Mouse (Mus musculus) thymus, postnatal 25 days (tissue): ENCODE measurements around the gene R3hdm4.

ENCODE experiments used
- DNase-seq: peaks from one replicate; pipeline ENCODE4 v3.0.0; 2022

The R3hdm4 gene

DNA sequence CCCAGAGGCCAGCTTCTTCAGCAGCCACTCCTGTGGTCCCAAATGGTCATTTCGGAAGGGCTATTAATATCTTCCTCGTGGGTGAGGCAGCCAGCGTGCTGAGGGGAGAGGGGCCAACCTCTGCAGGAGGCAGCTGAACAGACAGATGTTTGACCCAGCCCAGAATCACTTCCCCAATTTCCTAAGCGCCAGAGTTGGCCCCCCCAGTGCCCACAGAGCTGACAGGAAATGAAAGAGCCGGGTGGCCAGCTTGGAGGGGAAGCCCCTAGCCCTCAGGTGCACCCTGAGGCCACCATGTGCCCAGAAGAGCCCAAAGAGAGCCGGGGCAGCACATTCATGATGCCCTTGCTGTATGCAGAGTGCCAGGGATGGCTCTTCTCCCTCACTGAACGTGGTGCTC, 19.7 kb upstream of the R3hdm4 start:
- DNase-seq: no peak

DNA sequence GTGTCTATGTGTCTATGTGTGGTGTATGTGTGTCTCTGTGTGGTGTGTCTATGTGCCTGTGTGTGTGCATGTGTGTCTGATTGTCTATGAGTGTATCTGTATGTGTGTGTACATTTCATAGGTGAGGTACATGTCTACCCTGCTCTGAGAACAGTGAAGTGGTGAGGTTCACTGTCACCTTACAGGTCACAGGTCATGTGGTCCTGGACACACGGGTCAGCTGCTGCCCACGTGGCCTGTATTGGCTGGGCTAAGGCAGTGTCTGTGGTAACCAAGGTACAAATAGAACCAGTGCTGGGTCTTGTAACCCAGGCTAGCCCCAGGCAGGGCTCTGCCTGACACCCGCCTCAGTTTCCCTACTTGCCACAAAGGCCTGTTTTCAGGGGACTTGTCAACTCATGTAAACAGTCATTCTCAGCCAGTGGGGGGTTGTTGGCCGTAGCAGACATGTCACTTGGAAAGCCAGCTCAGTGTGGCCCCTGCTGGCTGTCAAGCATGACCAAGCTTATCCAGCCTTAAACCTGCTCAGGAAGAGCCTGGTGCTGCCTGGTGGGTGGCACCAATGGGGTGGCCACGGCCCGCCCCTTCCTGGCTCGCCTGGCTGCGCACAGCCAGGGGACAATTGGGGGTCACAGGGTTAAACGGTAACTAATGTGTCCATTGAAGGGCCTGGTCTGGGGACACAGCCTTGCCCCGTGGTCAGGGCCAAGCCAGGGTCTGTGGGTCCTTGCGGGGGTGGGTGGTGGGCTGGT, 16.9 kb upstream of the R3hdm4 start:
- no peak for DNase-seq

DNA sequence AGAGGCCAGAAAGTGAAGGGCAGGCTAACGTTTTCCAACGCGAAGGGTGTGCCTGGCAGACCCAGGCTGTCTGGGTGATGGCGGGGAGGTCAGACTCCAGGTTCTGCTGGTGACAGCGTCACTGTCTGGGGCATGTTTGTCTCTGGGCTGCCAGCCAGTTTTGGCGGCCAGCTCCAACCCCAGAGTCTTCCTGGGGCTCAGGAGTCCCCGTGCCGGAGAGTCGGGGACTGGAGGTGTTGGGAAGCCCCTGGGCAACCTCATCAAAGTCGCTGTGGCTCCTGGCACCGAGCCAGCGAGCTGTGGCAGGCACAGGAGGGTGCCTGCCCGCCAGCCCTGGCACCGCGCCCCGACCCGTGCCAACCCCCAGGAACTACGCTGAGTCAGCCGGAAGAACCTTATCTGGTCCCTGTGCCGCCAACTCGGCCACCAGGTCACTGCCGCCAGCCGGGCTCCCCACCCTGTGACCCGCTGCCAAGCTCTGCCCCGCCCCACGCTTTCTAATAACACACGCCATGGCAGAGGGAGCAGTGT, 16.0 kb upstream of the R3hdm4 start:
- peak; percentile 66 for DNase-seq

DNA sequence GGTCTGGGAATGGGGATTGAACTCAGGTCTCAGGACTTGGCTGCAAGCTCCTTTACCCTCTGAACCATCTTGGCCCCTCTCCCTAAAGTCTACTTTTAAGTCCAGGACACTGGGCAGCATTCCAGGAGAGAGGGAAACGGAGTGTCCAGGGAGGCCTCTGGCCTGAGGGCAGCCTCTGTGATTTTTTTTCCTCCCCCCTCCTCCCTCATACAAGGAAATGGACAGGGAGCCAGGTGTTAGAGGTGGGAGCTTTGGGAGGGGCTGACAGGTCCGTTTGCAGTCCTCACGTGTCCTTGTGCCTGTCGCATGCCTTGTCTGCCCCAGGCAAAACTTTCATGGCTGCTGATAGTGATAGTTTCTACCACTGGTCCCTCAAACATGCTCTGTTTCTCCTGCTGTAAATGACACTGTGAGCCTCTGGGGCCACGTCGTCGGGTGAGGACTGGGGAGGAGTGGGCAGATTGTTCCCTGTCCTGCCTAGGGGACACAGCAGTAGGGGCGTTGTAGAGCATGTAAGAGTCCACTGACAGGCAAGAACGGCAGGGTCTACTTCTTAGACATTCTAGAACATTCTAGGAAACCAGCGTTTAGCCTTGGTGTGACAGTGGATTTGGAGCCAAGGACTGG, 15.4 kb upstream of the R3hdm4 start:
- DNase-seq: no peak

DNA sequence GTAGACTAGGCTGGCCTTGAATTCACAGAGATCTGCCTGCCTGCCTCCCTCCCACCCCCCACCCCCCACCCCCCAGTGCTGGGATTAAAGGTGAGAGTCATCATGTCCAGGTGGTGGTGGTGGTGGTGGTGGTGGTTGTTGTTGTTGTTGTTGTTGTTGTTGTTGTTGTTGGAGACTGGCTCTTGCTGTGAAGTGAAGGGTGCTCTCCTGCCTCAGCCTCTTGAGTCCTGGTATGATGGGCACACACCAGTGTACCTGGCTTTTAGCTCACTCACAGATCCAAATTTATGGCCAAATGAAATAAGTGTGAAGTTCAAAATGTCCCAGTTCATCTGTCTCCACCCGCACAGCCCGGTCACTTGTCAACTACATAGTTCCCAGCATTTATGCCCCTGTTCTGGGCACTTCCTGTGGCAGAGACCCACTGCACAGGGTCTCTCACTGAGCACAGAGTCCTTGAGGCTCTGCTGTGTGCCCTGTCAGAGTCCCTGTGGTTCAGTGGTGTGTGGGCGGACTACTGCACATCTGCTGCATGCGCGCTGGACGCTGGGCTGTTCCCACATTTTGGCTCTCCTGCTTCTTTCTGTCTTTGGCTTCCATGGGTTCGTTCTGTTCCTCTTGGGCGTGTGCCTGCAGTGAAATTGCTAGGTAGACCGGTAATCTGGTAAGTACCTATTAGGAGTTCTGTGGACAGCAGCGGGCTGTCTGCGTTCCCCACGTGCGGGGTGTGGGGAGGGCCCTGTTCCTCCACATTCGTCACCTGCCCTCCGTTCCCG, 14.0 kb upstream of the R3hdm4 start:
- DNase-seq: no peak

DNA sequence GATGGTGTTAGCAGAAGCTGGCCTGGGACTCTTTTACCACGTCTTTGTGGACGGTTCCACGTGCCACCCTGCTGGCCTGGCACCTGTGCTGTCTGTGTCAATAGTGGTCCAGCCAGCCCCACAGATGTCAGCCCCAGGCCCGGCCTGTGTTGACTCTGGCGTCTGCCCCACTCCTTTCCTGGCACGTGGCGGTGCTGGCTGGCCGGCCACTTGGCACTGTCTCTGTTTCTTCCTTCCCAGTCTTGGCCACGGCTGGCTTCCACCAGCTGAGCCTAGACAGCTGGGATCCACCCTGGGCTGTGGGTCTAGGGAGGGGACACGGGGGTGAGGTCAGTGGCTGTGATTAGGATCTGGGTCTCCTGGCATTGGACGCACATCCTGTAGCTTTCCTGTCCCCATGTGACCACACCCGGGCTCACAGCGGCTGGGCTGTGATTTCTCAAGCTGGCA, 13.3 kb upstream of the R3hdm4 start:
- no peak for DNase-seq

DNA sequence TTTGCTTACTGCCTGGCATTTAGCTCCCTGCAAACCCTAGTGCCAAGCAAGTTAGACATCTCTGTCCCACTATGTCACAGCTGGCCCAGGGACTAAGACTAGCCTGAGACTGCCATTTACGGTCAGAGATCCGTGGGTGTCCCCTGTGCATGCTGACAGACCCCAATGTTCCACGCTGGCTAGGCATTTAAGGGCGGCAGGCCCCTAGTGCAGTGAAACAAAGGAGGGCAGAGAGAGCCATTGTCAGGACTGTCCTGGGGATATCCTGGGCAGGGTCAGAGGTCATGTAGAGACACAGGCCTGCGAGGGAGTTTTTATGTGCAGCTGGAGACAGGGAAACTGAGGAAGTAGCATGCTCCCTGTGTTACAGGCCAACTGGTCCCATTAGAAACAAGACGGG, 12.9 kb upstream of the R3hdm4 start:
- DNase-seq: no peak

DNA sequence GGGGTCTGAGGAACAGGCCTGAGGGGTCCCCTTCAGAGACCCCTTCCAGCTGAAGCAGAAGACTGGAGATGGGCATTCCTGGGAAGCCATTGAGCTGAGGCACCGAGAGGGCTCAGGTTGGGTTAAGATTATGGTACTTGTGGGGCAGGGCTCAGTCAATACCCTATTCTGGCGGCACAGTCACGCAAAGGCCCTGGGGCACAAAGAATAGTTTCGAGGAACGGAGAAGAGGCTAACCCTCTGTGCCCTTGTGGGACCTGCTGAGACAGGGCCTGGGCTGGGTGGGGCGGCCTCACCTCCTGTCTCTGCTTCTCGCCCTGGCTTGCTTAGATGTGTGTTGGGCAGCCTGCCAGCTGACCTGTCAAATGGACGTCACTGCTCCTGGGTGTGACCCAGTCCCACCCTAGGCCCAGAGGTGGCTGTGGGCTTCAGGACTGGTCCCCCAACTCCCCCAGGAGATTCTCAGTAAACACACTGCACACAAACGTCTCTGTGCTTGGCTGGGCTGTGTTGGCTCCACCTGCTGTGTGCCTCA, 12.2 kb upstream of the R3hdm4 start:
- DNase-seq: no peak

DNA sequence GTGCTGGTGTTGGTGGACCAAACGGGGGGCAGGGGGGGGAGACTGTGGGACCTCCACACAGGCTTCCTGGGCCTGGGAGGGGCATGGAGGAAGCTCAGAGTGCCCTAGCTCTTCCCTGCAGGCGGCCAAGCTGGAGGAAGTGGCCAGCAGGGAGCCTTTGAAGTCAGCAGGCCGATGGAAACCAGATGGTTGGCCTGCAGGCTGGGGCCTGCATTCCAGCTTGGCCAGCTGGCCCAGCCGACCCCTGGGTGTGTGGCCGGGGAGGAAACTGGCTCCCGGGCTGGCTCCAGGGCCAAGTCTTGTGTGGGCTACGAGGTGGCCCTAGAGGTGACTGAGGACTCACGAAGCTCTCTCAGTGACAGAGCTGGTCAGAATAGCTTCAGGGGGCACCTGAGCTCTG, 11.7 kb upstream of the R3hdm4 start:
- no peak for DNase-seq

DNA sequence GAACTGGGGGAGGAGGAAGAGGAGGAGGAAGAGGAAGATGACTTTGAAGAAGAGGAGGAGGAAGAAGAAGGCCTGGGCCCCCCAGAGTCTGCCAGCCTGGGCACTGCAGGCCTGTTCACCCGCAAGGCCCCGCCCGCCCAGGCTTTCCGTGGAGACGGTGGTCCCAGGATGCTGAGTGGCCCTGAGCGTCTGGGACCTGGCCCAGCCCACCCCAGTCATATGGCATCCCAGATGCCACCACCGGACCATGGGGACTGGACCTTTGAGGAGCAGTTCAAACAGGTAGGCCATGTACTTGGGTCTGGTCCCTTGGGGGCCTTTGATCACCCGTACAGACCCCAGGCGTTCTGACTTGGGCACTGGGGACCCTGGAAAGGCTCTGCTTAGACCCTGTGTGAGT, 10.8 kb upstream of the R3hdm4 start:
- no peak for DNase-seq

DNA sequence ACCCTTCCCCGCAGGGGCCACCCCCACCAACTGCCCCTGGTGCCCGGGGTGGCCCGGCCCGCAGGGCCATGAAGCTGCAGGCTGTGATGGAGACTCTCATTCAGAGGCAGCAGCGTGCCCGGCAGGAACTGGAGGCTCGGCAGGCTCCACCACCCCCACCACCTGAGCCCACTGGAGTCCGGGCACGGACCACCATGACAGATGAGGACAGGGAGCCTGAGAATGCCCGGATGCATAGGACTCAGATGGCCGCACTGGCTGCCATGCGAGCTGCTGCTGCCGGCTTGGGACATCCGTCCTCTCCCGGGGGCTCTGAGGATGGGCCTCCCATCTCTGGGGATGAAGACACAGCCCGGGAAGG, 9.8 kb upstream of the R3hdm4 start:
- DNase-seq: no peak

DNA sequence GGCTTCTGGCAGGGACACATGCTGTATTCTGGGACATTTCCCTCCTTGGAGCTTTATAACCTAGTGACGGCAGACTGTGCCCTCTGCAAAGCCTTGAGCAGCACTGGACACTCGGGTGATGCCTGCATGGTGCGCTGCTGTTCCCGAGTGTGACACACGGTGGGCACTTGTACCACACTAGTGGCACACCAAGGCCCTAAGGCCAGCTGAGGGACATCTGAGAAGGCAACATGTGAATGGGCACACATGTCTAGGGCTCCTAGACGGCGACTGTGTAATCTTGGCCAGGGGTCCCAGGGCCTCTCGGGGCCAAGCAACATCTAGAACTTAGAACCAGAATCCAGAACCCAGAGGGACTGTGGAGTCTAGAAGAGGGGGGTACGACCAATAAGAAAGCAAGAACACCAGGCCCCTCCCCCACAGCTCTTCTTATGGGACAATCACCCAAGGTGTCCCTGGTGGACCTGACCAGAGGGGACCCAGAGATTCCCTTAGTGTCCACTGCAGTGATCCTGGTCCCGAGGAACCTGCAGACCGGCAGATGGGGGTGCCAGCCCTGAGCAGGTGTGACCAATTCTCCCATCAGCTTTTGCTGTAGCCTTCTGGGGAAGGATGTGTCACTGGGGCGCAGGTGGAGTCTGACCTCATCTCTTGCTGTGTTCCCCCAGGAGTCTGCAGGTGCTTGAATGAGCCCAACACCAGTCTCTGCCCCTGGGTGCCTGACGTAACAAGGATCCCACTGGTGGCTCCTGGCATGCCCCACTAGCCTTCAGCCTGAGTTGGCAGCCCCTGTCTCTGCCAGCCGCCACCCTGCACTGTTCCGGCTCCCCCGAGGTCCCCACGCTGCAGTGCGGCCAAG, 9.2 kb upstream of the R3hdm4 start:
- no peak for DNase-seq

DNA sequence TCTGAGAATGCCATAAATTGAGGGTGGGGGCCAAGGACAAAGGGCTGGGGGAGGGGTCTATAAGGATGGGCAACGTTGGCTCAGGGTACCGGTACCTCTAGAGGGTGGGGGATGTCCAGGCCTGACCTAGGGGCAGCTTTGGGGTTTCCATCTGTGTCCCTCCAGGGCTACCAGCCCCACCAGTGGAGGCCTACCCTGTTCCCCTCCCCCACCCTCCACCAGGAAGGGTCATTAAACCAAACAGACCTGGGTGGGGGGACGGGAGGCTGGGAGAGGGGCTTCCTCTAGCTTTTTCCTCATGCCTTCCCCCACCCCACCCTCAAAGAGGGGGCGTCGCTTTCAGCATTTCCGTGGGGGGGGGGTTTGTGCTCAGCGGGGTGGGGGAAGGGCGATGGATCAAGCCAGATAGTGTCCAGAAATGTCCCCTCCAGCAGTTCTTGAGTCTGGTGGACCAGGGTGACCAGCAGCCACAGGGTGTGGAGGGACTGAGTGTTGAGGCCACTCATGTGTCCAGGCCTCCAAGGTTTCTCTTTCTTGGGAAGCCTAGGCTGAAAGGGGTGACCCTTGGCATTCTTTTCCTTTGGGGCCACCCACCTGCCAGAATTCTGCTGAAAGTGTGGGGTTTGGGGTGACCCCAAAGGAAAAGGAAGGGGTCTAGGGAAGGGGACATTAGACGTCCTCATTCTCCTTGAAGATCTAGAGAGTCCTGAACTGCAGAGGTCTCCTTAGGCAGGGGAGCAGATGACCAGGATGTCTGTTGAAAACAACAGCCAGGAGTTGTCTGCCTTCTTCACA, 8.1 kb upstream of the R3hdm4 start:
- DNase-seq: no peak

DNA sequence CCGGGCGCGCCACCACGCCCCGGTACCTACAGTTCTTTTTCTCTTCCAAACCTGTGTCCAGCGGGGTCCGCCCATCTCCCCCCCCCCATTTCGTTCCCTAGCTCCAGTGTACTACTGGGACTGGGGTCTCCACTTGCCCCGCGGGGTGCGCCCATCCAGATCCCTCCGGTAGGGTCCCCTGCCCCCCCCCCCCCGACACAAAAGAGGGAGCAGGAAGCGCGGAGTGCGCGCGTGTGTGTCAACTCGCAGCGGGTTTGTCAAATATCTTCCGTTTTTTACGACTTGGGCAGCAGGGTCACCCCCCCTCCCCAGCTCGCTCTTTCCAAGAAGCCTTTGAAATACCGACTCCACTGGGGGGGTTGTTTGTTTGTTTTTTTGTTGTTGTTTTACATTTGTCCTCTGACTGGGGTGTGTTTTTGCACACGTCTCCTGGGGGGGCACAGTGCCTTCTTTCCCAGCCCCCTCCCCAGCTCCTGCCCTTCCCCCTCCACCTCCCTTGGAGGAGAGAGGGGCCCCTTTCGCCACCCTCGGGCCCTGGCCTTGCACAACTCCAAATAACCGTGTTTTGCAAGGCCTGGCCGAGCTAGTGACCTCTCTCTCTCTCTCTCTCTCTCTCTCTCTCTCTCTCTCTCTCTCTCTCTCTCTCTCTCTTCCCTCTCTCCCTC, 7.2 kb upstream of the R3hdm4 start:
- peak; percentile 40 for DNase-seq

DNA sequence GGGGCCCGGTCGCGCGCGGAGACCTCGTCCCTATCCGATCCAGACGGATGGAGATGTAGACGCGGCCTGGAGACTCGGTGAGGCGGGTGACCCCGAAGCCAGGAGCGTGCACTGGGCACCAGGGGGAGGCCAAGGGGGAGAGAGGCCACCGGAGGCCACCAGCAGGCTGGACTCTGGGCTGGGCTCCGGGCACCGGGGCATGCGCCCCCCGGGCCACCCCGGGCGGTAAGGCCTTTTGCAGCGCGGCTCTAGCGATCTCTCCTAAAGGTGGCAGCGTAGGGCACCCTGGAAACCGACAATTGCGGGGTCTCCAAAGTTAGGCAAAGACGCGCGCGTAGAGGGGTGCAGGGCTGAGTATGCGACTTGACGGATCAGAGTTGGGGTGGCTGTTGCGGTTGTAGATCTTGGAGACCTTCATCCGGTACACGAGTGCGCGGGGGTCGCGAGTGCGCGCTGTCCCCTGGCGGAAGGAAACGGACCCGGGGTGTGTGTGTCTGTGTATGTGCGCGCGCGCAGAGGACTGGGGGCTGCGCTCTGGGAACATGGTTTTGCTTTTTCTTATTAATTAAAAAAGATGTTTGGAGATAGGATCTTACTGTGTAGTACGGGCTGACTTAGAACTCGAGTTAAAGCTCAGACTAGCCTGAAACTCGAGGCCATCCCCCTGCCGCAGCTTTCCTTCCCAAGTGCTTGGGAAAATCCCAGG, 6.5 kb upstream of the R3hdm4 start:
- peak; percentile 86 for DNase-seq

DNA sequence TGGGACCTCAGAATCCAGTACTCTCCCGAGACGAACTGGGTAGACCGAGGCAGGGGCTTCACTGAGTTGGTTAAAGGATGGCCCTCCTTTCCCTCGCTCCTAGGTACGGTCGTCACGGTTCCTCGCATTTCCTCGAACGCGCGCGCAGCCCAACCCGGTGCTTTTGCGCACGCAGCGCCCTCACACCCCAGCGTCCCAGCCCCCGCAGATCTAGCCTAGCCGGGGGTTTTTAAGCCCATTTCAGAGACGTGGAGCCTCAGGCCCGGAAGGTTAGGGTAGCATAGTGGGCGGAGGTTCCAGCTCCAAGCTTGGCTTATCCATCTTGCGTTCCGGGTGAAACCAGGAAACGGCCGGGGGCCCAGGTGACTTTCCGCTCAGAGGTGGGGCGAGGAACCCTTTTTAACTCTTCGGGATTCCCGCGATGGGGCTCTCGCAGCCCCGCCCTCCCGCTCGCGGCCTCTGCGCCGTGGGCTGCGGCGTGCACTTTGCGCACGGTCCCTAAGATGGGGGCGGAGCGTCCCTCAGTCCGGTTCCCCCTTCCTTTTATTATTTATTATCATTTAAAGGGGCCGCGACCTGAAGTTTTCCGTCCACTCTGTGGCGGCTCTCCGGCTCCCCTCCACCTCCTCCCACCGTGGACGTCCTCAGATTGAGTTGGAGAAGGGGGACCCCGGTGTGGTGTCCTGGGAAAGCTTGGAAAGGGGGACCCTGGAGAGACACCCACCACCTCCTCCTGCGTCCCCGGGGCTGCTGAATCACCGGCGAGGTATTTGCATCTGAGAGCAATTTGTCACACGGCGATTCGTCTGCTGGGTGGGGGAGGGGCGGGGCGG, 5.7 kb upstream of the R3hdm4 start, which contains the start of gene Arid3a:
Gene Arid3a, plus strand, starts transcription at position 553 of the 833 bp plus-strand sequence.
- peak; percentile 92 for DNase-seq

DNA sequence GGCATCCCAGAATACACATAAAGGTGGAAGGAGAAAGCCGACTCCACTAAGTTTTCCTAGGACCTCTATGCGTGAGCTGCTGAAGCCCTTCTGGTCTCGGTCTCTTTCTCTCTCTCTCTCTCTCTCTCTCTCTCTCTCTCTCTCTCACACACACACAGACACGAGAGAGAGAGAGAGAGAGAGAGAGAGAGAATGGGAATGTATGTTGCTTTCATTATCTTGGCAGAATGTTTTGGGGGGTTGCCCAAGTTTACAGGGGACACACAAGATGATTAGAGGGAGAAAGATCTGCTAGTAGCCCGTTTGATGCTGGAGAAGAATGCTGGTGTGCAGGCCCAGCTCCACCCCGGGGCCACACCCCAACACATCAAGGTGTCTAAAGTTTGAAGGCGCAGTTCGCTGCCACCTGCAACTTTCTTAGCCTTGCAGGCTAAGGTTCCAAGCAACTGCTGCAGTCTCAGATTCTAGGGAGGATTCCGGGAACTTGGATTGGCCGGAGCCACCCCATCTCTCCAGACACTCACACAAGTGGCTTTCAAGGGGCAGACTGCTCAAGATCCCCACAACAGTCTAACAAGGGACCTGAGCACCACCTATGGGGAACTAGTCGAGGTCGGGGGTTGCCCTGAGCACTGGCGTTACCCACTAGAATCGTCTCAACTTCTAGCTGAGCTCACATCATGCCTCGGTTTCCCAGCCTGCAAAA, 4.9 kb upstream of the R3hdm4 start:
- DNase-seq: peak; percentile 55

DNA sequence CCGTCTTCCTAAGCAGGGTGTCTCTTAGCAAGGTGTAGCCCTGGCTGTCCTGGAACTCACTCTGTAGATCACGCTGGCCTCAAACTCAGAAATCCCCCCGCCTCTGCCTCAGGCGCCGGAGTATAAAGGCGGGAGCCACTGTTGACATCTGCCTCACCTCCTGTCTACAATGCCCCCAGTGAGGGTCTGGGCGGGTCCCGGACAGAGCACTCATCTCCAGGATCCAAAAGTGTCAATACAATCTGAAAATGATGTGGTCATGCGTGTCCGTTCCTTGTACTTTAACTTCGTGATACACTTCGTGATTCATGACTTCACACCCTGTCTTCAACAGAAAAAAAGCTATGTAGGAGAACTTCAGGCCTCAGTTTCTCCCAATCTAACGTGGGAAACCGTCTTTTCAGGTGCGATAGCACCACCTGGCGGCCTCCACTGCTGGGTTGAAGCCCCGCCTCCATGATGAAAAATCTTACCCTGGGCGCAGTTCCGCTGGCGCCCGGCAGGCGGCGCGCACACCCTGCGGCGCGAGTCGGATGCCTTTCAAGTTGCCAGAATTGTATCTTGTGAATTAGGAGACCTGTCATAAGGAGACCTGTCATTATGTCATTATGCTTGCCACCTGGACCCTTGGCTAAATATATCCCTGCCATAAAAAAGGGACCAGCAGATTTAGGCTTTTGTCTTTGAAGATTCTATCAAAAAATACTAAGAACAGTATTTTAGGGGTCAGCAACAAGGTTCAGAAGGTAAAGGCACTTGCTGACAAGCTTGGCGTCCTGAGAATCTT, 4.2 kb upstream of the R3hdm4 start:
- peak; percentile 96 for DNase-seq
